Mouse (Mus musculus) stomach, embryonic 15.5 days (tissue): ENCODE measurements at regions not wholly inside any gene's neighbourhood (a gene's known extent, or its start where the extent isn't known, plus 50 kb on each side); places are given as distances from the start of the nearest gene placed in this dataset.
A peak's percentile ranks its signal among the peaks of the same experiment; 100 is the strongest.

ENCODE experiments used
- ATAC-seq: fragments of 200-750 bp; cut with Nextera tagmentation; 2 replicates; pipeline ENCODE4 v1.8.0; 2017; ENCODE audit warnings: low read depth, moderate number of reproducible peaks, moderate TSS enrichment; ENCODE audit not compliant: insufficient read depth, low FRiP score
- H3K27ac ChIP-seq: fragments of 300-500 bp; sonication (generic); 2 replicates; pipeline ENCODE4 v1.5.1; 2015; ENCODE audit warnings: mild to moderate bottlenecking, inconsistent platforms
- H3K27me3 ChIP-seq: fragments of 300-500 bp; sonication (generic); replicated peaks from 2 replicates; pipeline ENCODE4 v1.6.1; 2015; ENCODE audit warnings: inconsistent platforms
- H3K36me3 ChIP-seq: fragments of 300-500 bp; sonication (generic); 2 replicates; pipeline ENCODE4 v1.6.1; 2015; ENCODE audit warnings: inconsistent platforms
- H3K4me1 ChIP-seq: fragments of 300-500 bp; sonication (generic); 2 replicates; pipeline ENCODE4 v1.6.1; 2015; ENCODE audit warnings: inconsistent platforms
- H3K4me2 ChIP-seq: fragments of 300-500 bp; sonication (generic); 2 replicates; pipeline ENCODE4 v1.6.1; 2015; ENCODE audit warnings: mild to moderate bottlenecking, inconsistent platforms
- H3K4me3 ChIP-seq: fragments of 300-500 bp; sonication (generic); replicated peaks from 2 replicates; pipeline ENCODE4 v1.5.1; 2015; ENCODE audit warnings: inconsistent platforms
- H3K9ac ChIP-seq: fragments of 300-500 bp; sonication (generic); 2 replicates; pipeline ENCODE4 v1.6.1; 2015; ENCODE audit warnings: inconsistent platforms
- H3K9me3 ChIP-seq: fragments of 300-500 bp; sonication (generic); 2 replicates; pipeline ENCODE4 v1.6.1; 2016; ENCODE audit warnings: inconsistent platforms
- WGBS: fragments of 180-500 bp; shearing (Covaris S2); methylation state at CpG from one replicate; pipeline ENCODE4 v1.1.7; 2015; 5-methylcytosine and 5-hydroxymethylcytosine counted together

GRCm38 (mm10) chr13:47778218-47779009 lies 482.6 kb upstream of the Id4 start:
- H3K4me2 ChIP-seq, result no peak overlapping the region
- H3K36me3 ChIP-seq, result no peaks in the 10 kb centered on the region
- 50% methylated on average over 11 of the region's 14 CpGs for WGBS
- H3K4me1 ChIP-seq, result peaks cover 6% of the 10 kb centered on the region; the same call in 1 of the 2 replicates
- ATAC-seq, result no peak
- H3K9me3 ChIP-seq, result no peaks in the 10 kb centered on the region
- no peak overlapping the region for H3K27ac ChIP-seq
- H3K27me3 ChIP-seq, result no peaks in the 10 kb centered on the region
- H3K9ac ChIP-seq, result no peak overlapping the region
- H3K4me3 ChIP-seq, result no peak overlapping the region

- Histone ChIP-seq H3K36me3 (no peaks in the 10 kb centered on the region), H3K27me3 (no peaks in the 10 kb centered on the region), H3K4me2 (no peak overlapping the region), H3K9me3 (no peaks in the 10 kb centered on the region), H3K27ac (no peak overlapping the region), H3K9ac (no peak overlapping the region), H3K4me3 (no peak overlapping the region), H3K4me1 (no peaks in the 10 kb centered on the region)
- ATAC-seq, result no peak
- 85% methylated on average over 3 of the region's 3 CpGs for WGBS
Observed at GRCm38 (mm10) chr13:47784406-47784805, 476.6 kb upstream of the Id4 start.

- no peak overlapping the region for H3K27ac ChIP-seq
- ATAC-seq, result no peak
- no peaks in the 10 kb centered on the region for H3K27me3 ChIP-seq
- no peaks in the 10 kb centered on the region for H3K9me3 ChIP-seq
- H3K36me3 ChIP-seq, result no peaks in the 10 kb centered on the region
- no peaks in the 10 kb centered on the region for H3K4me1 ChIP-seq
- H3K4me2 ChIP-seq, result no peak overlapping the region
- no peak overlapping the region for H3K4me3 ChIP-seq
- H3K9ac ChIP-seq, result no peak overlapping the region
- WGBS, result 67% methylated on average over 4 of the region's 4 CpGs
Observed at GRCm38 (mm10) chr13:47797859-47798258, 463.2 kb upstream of the Id4 start.

- Histone ChIP-seq H3K9ac (no peak overlapping the region), H3K36me3 (no peaks in the 10 kb centered on the region), H3K4me3 (no peak overlapping the region), H3K9me3 (no peaks in the 10 kb centered on the region), H3K27ac (no peak overlapping the region), H3K4me1 (no peaks in the 10 kb centered on the region), H3K4me2 (no peak overlapping the region), H3K27me3 (no peaks in the 10 kb centered on the region)
- peak; percentile 31; the same call in 1 of the 2 replicates for ATAC-seq
- WGBS, result 52% methylated on average over 6 of the region's 6 CpGs
Observed at GRCm38 (mm10) chr13:47811711-47812415, 449.2 kb upstream of the Id4 start.

- Histone ChIP-seq H3K27me3 (no peaks in the 10 kb centered on the region), H3K4me2 (no peak overlapping the region), H3K27ac (no peak overlapping the region), H3K9ac (no peak overlapping the region), H3K4me3 (no peak overlapping the region), H3K4me1 (peaks cover 4% of the 10 kb centered on the region; the same call in 1 of the 2 replicates), H3K36me3 (no peaks in the 10 kb centered on the region), H3K9me3 (no peaks in the 10 kb centered on the region)
- 45% methylated on average over 9 of the region's 9 CpGs for WGBS
- ATAC-seq, result peak; percentile 92
Observed at GRCm38 (mm10) chr13:47818924-47819564, 442.0 kb upstream of the Id4 start.

GRCm38 (mm10) chr13:47836491-47836890 lies 424.5 kb upstream of the Id4 start:
- H3K27ac ChIP-seq, result no peak overlapping the region
- WGBS, result 48% methylated on average over 9 of the region's 9 CpGs
- no peaks in the 10 kb centered on the region for H3K36me3 ChIP-seq
- H3K4me2 ChIP-seq, result no peak overlapping the region
- no peaks in the 10 kb centered on the region for H3K27me3 ChIP-seq
- no peak overlapping the region for H3K4me3 ChIP-seq
- ATAC-seq, result no peak
- H3K4me1 ChIP-seq, result no peaks in the 10 kb centered on the region
- no peaks in the 10 kb centered on the region for H3K9me3 ChIP-seq
- H3K9ac ChIP-seq, result no peak overlapping the region

GRCm38 (mm10) chr13:47842418-47842817 lies 418.6 kb upstream of the Id4 start:
- no peak for ATAC-seq
- WGBS, result 85% methylated on average over 8 of the region's 8 CpGs
- no peak overlapping the region for H3K4me3 ChIP-seq
- H3K9ac ChIP-seq, result no peak overlapping the region
- no peak overlapping the region for H3K4me2 ChIP-seq
- no peaks in the 10 kb centered on the region for H3K36me3 ChIP-seq
- no peak overlapping the region for H3K27ac ChIP-seq
- H3K9me3 ChIP-seq, result no peaks in the 10 kb centered on the region
- H3K4me1 ChIP-seq, result no peaks in the 10 kb centered on the region
- H3K27me3 ChIP-seq, result no peaks in the 10 kb centered on the region

GRCm38 (mm10) chr13:47843011-47843410 lies 418.0 kb upstream of the Id4 start:
- no peaks in the 10 kb centered on the region for H3K27me3 ChIP-seq
- H3K4me2 ChIP-seq, result no peak overlapping the region
- no peak overlapping the region; the same call in 1 of the 2 replicates for H3K27ac ChIP-seq
- H3K36me3 ChIP-seq, result no peaks in the 10 kb centered on the region
- H3K9ac ChIP-seq, result no peak overlapping the region
- no peaks in the 10 kb centered on the region for H3K9me3 ChIP-seq
- WGBS, result 56% methylated on average over 9 of the region's 9 CpGs
- H3K4me1 ChIP-seq, result no peaks in the 10 kb centered on the region
- ATAC-seq, result no peak
- no peak overlapping the region for H3K4me3 ChIP-seq

GRCm38 (mm10) chr13:47843541-47844267 lies 417.3 kb upstream of the Id4 start:
- H3K4me2 ChIP-seq, result no peak overlapping the region
- 60% methylated on average over 13 of the region's 13 CpGs for WGBS

GRCm38 (mm10) chr13:47846713-47847112 lies 414.3 kb upstream of the Id4 start:
- peaks cover 8% of the 10 kb centered on the region; the same call in 1 of the 2 replicates for H3K4me1 ChIP-seq
- H3K27me3 ChIP-seq, result no peaks in the 10 kb centered on the region
- H3K4me2 ChIP-seq, result no peak overlapping the region
- 90% methylated on average over 3 of the region's 3 CpGs for WGBS
- ATAC-seq, result no peak
- H3K9ac ChIP-seq, result no peak overlapping the region
- H3K9me3 ChIP-seq, result no peaks in the 10 kb centered on the region
- no peak overlapping the region for H3K4me3 ChIP-seq
- no peaks in the 10 kb centered on the region for H3K36me3 ChIP-seq
- no peak overlapping the region for H3K27ac ChIP-seq

More at GRCm38 (mm10) chr13:47843541-47844267, 417.3 kb upstream of the Id4 start:
- Histone ChIP-seq H3K36me3 (no peaks in the 10 kb centered on the region), H3K9ac (no peak overlapping the region), H3K27ac (no peak overlapping the region), H3K9me3 (no peaks in the 10 kb centered on the region), H3K27me3 (no peaks in the 10 kb centered on the region), H3K4me3 (no peak overlapping the region), H3K4me1 (peaks cover 2% of the 10 kb centered on the region; the same call in 1 of the 2 replicates)
- no peak for ATAC-seq

- 41% methylated on average over 11 of the region's 11 CpGs for WGBS
- H3K9me3 ChIP-seq, result no peaks in the 10 kb centered on the region
- H3K9ac ChIP-seq, result no peak overlapping the region
- no peak overlapping the region for H3K4me2 ChIP-seq
- H3K27me3 ChIP-seq, result no peaks in the 10 kb centered on the region
- H3K4me3 ChIP-seq, result no peak overlapping the region
- peaks cover 8% of the 10 kb centered on the region; the same call in 1 of the 2 replicates for H3K4me1 ChIP-seq
- H3K27ac ChIP-seq, result peak overlapping the region; percentile 57
- ATAC-seq, result peak; percentile 47; the same call in 1 of the 2 replicates
- H3K36me3 ChIP-seq, result no peaks in the 10 kb centered on the region
Observed at GRCm38 (mm10) chr13:47848371-47849188, 412.4 kb upstream of the Id4 start.
